Mouse (Mus musculus) MEL (cell line): ENCODE measurements around the gene Efcab2. TPM values are rescaled to one million over a fixed set of nuclear protein-coding genes. Genes with fewer than 3 reads are reported as not detected.
A peak's percentile ranks its signal among the peaks of the same experiment; 100 is the strongest.

Source experiments
- DNase-seq: peaks from one replicate; pipeline ENCODE4 v3.0.0; 2011; ENCODE audit warnings: low read depth, low spot score
- H3K27ac ChIP-seq: 2 replicates; pipeline ENCODE4 v1.5.1; 2012; ENCODE audit warnings: low read depth, mild to moderate bottlenecking, control low read depth, low read length, moderate library complexity; ENCODE audit not compliant: control insufficient read depth
- H3K27me3 ChIP-seq, 2 experiments: fragments of 150-350 bp in 1 of 2; sonication (generic) in 1 of 2; 2 replicates each; pipeline ENCODE4 v1.6.1; 2012; ENCODE audit warnings: low read length in 2 of 2, mild to moderate bottlenecking in 2 of 2, improper control_type of control experiment in 1 of 2, moderate library complexity in 1 of 2; ENCODE audit not compliant: insufficient read depth in 2 of 2, control insufficient read depth in 1 of 2
- H3K36me3 ChIP-seq, 2 experiments: 2 replicates each; pipeline ENCODE4 v1.6.1; 2012 to 2014; ENCODE audit warnings: low read length in 2 of 2, improper control_type of control experiment in 1 of 2, inconsistent platforms in 1 of 2, mild to moderate bottlenecking in 1 of 2; ENCODE audit not compliant: insufficient read depth in 2 of 2, control insufficient read depth in 1 of 2
- H3K4me1 ChIP-seq, 2 experiments: fragments of 150-350 bp in 1 of 2; sonication (generic) in 1 of 2; 2 replicates each; pipeline ENCODE4 v1.6.1; 2012; ENCODE audit warnings: low read length in 2 of 2, improper control_type of control experiment in 1 of 2, mild to moderate bottlenecking in 1 of 2; ENCODE audit not compliant: insufficient read depth in 2 of 2, control insufficient read depth in 1 of 2
- H3K4me3 ChIP-seq, 2 experiments: fragments of 150-350 bp in 1 of 2; sonication (generic) in 1 of 2; 2 replicates each; pipeline ENCODE4 v1.5.1; 2012; ENCODE audit warnings: low read depth in 2 of 2, low read length in 2 of 2, mild to moderate bottlenecking in 2 of 2, moderate library complexity in 2 of 2, control low read depth in 1 of 2, improper control_type of control experiment in 1 of 2; ENCODE audit not compliant: control insufficient read depth in 1 of 2, insufficient read depth in 1 of 2
- H3K79me2 ChIP-seq: 2 replicates; pipeline ENCODE4 v1.6.1; 2012; ENCODE audit warnings: mild to moderate bottlenecking, low read length, moderate library complexity; ENCODE audit not compliant: control insufficient read depth, poor library complexity, insufficient read depth
- H3K9ac ChIP-seq: 2 replicates; pipeline ENCODE4 v1.6.1; 2012; ENCODE audit warnings: low read depth, mild to moderate bottlenecking, control low read depth, low read length, moderate library complexity; ENCODE audit not compliant: control insufficient read depth, poor library complexity, severe bottlenecking
- H3K9me3 ChIP-seq: fragments of 150-350 bp; sonication (generic); replicated peaks from 2 replicates; pipeline ENCODE4 v1.6.1; 2012; ENCODE audit warnings: mild to moderate bottlenecking, low read length, improper control_type of control experiment, moderate library complexity; ENCODE audit not compliant: insufficient read depth
- CHD1 ChIP-seq: IDR thresholded peaks from 2 replicates; pipeline ENCODE4 v1.6.1; 2012; ENCODE audit warnings: low read depth, mild to moderate bottlenecking, inconsistent platforms, low read length, improper control_type of control experiment
- CHD2 ChIP-seq: IDR thresholded peaks from 2 replicates; pipeline ENCODE4 v1.6.1; 2011; ENCODE audit warnings: low read length, improper control_type of control experiment
- CTCF ChIP-seq, 3 experiments: IDR thresholded peaks in 2 of 3; conservative IDR thresholded peaks in 1 of 3; 2 replicates each; pipeline ENCODE4 v1.5.1; 2011 to 2012; ENCODE audit warnings: low read length in 3 of 3, low read depth in 2 of 3, mild to moderate bottlenecking in 2 of 3, improper control_type of control experiment in 1 of 3, inconsistent platforms in 1 of 3, mixed read lengths in 1 of 3, moderate library complexity in 1 of 3; ENCODE audit not compliant: control insufficient read depth in 1 of 3, insufficient read depth in 1 of 3, poor library complexity in 1 of 3, severe bottlenecking in 1 of 3
- EP300 ChIP-seq, 2 experiments: IDR thresholded peaks; 2 replicates each; pipeline ENCODE4 v1.6.1; 2011; ENCODE audit warnings: improper control_type of control experiment in 2 of 2, low read length in 2 of 2, low read depth in 1 of 2, mild to moderate bottlenecking in 1 of 2
- ETS1 ChIP-seq: IDR thresholded peaks from 2 replicates; pipeline ENCODE4 v1.6.1; 2012; ENCODE audit warnings: low read depth, mild to moderate bottlenecking, inconsistent platforms, low read length, improper control_type of control experiment, moderate library complexity
- GABPA ChIP-seq: IDR thresholded peaks from 2 replicates; pipeline ENCODE4 v1.6.1; 2012; ENCODE audit warnings: low read depth, mild to moderate bottlenecking, inconsistent platforms, low read length, improper control_type of control experiment, moderate library complexity
- GATA1 ChIP-seq: IDR thresholded peaks from 2 replicates; pipeline ENCODE4 v1.6.1; 2011; ENCODE audit warnings: low read depth, low read length, improper control_type of control experiment
- HCFC1 ChIP-seq: IDR thresholded peaks from 2 replicates; pipeline ENCODE4 v1.6.1; 2012; ENCODE audit warnings: low read depth, mild to moderate bottlenecking, inconsistent platforms, low read length, improper control_type of control experiment, moderate library complexity
- JUND ChIP-seq: IDR thresholded peaks from 2 replicates; pipeline ENCODE4 v1.6.1; 2011; ENCODE audit warnings: low read depth, mild to moderate bottlenecking, improper control_type of control experiment, low read length
- KAT2A ChIP-seq: conservative IDR thresholded peaks from 2 replicates; pipeline ENCODE4 v1.6.1; 2012; ENCODE audit warnings: low read depth, low read length, improper control_type of control experiment, inconsistent platforms
- MAFK ChIP-seq: IDR thresholded peaks from 2 replicates; pipeline ENCODE4 v1.6.1; 2011; ENCODE audit warnings: low read depth, mild to moderate bottlenecking, low read length, improper control_type of control experiment, borderline replicate concordance
- MAX ChIP-seq: IDR thresholded peaks from 2 replicates; pipeline ENCODE4 v1.6.1; 2011; ENCODE audit warnings: low read length, improper control_type of control experiment
- MAZ ChIP-seq: IDR thresholded peaks from 2 replicates; pipeline ENCODE4 v1.6.1; 2012; ENCODE audit warnings: low read depth, mild to moderate bottlenecking, inconsistent platforms, low read length, improper control_type of control experiment
- MEF2A ChIP-seq: IDR thresholded peaks from 2 replicates; pipeline ENCODE4 v1.6.1; 2014; ENCODE audit warnings: low read depth, mild to moderate bottlenecking, inconsistent platforms, low read length, improper control_type of control experiment; ENCODE audit not compliant: poor library complexity, insufficient replicate concordance, severe bottlenecking; ENCODE audit errors: extremely low read depth
- MYB ChIP-seq: IDR thresholded peaks from 2 replicates; pipeline ENCODE4 v1.6.1; 2011; ENCODE audit warnings: mild to moderate bottlenecking, low read depth, low read length, improper control_type of control experiment
- NELFE ChIP-seq: IDR thresholded peaks from 2 replicates; pipeline ENCODE4 v1.6.1; 2011; ENCODE audit warnings: low read depth, low read length, improper control_type of control experiment
- POLR2A ChIP-seq, 2 experiments: IDR thresholded peaks; 2 replicates each; pipeline ENCODE4 v1.6.1; 2011 to 2012; ENCODE audit warnings: low read length in 2 of 2, mild to moderate bottlenecking in 2 of 2, control low read depth in 1 of 2, improper control_type of control experiment in 1 of 2, low read depth in 1 of 2, moderate library complexity in 1 of 2; ENCODE audit not compliant: control insufficient read depth in 1 of 2, insufficient read depth in 1 of 2, poor library complexity in 1 of 2
- POLR2AphosphoS2 ChIP-seq: IDR thresholded peaks from 2 replicates; pipeline ENCODE4 v1.6.1; 2011; ENCODE audit warnings: low read length, improper control_type of control experiment
- POLR2AphosphoS5 ChIP-seq: IDR thresholded peaks from 2 replicates; pipeline ENCODE4 v1.6.1; 2012; ENCODE audit warnings: low read depth, borderline replicate concordance, mild to moderate bottlenecking, inconsistent platforms, low read length, moderate library complexity, mixed read lengths
- RAD21 ChIP-seq: IDR thresholded peaks from 2 replicates; pipeline ENCODE4 v1.6.1; 2011; ENCODE audit warnings: mild to moderate bottlenecking, low read depth, low read length, improper control_type of control experiment
- RCOR1 ChIP-seq: IDR thresholded peaks from 2 replicates; pipeline ENCODE4 v1.6.1; 2012; ENCODE audit warnings: low read depth, mild to moderate bottlenecking, inconsistent platforms, low read length, improper control_type of control experiment
- SIN3A ChIP-seq: IDR thresholded peaks from 2 replicates; pipeline ENCODE4 v1.6.1; 2012; ENCODE audit warnings: low read length, improper control_type of control experiment, inconsistent platforms
- SMC3 ChIP-seq: IDR thresholded peaks from 2 replicates; pipeline ENCODE4 v1.6.1; 2011; ENCODE audit warnings: low read depth, low read length, improper control_type of control experiment
- TCF12 ChIP-seq: IDR thresholded peaks from 2 replicates; pipeline ENCODE4 v1.6.1; 2014; ENCODE audit warnings: low read depth, mild to moderate bottlenecking, inconsistent platforms, low read length, improper control_type of control experiment, moderate library complexity
- UBTF ChIP-seq: IDR thresholded peaks from 2 replicates; pipeline ENCODE4 v1.6.1; 2012; ENCODE audit warnings: low read depth, mild to moderate bottlenecking, inconsistent platforms, low read length, improper control_type of control experiment, moderate library complexity, borderline replicate concordance; ENCODE audit not compliant: insufficient read depth
- USF1 ChIP-seq: IDR thresholded peaks from 2 replicates; pipeline ENCODE4 v1.6.1; 2014; ENCODE audit warnings: low read depth, mild to moderate bottlenecking, inconsistent platforms, low read length, improper control_type of control experiment, moderate library complexity
- USF2 ChIP-seq, 2 experiments: IDR thresholded peaks; 2 replicates each; pipeline ENCODE4 v1.6.1; 2011 to 2012; ENCODE audit warnings: improper control_type of control experiment in 2 of 2, low read length in 2 of 2, borderline replicate concordance in 1 of 2, inconsistent platforms in 1 of 2, low read depth in 1 of 2, mild to moderate bottlenecking in 1 of 2; ENCODE audit not compliant: insufficient read depth in 1 of 2
- ZC3H11A ChIP-seq: IDR thresholded peaks from 2 replicates; pipeline ENCODE4 v1.6.1; 2012; ENCODE audit warnings: low read depth, mild to moderate bottlenecking, inconsistent platforms, low read length, improper control_type of control experiment
- ZKSCAN1 ChIP-seq: IDR thresholded peaks from 2 replicates; pipeline ENCODE4 v1.6.1; 2012; ENCODE audit warnings: low read depth, mild to moderate bottlenecking, inconsistent platforms, low read length, improper control_type of control experiment, moderate library complexity
- ZMIZ1 ChIP-seq: IDR thresholded peaks from 2 replicates; pipeline ENCODE4 v1.6.1; 2012; ENCODE audit warnings: low read depth, mild to moderate bottlenecking, inconsistent platforms, low read length, improper control_type of control experiment, moderate library complexity
- ZNF384 ChIP-seq: IDR thresholded peaks from 2 replicates; pipeline ENCODE4 v1.6.1; 2012; ENCODE audit warnings: low read depth, mild to moderate bottlenecking, inconsistent platforms, low read length, improper control_type of control experiment
- polyA plus RNA-seq, 2 experiments: library from polyadenylated mRNA; stranded (reverse) in 1 of 2; unstranded in 1 of 2; fragments of >175 nt in 1 of 2; fragments of >200 nt in 1 of 2; gene quantifications; 2 replicates each; pipeline versions ENCODE4 v1.2.1 to v1.2.4; 2012; ENCODE audit warnings: low replicate concordance in 2 of 2, low read depth in 1 of 2; ENCODE audit not compliant: insufficient read length in 2 of 2, insufficient read depth in 1 of 2, missing spikeins in 1 of 2
- total RNA-seq: library from RNA; depleted of rRNA; stranded (reverse); fragments of 300-350 nt; gene quantifications from 2 replicates; pipeline ENCODE4 v1.2.3, GENCODE M21; 2012

The Efcab2 gene
- total and polyA plus RNA-seq, 3 experiments: 0.85 to 3.2 TPM; not detected in 1

DNA sequence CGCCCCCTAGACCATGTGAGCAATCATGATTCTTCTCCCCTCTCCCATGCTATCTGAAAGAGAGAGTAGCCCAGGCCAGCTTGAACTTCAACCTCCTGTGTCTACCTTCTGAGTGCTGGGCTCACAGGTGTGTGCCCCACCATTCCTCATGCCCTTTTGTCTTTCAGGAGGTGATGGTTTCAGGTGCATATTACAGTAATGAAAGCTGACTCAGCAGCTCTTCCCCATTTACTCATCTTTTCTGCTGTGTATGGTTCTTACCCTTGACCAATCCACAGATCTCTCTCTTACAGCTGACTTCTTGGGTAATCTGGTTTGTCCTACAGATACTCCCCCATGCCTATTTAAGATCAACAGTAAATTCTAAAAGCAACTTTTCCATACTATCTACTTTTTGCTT lies 26.7 kb upstream of the Efcab2 start:
- Histone ChIP-seq H3K9me3 (no peaks in the 10 kb centered on the region), H3K79me2 (no peaks in the 10 kb centered on the region), H3K4me3 (no peak overlapping the region), H3K4me1 (peaks cover 3 to 6% of the 10 kb centered on the region in 2 experiments; a peak in 3 of 4 replicates), H3K27ac (no peak overlapping the region), H3K36me3 (peaks cover 0 to 11% of the 10 kb centered on the region in 2 experiments; a peak in 2 of 4 replicates), H3K9ac (no peak overlapping the region), H3K27me3 (no peaks in the 10 kb centered on the region)
- TF ChIP-seq EP300 (IDR thresholded peaks at IDR 0.05; ENCODE audit: low read depth in 1 of 2, low read length in 2 of 2) (no peak), SMC3 (no peak), USF1 (no peak), MEF2A (no peak), RAD21 (no peak), ZKSCAN1 (no peak), MAFK (peak; percentile 56; the same call in 1 of the 2 replicates)
- DNase-seq: no peak

DNA sequence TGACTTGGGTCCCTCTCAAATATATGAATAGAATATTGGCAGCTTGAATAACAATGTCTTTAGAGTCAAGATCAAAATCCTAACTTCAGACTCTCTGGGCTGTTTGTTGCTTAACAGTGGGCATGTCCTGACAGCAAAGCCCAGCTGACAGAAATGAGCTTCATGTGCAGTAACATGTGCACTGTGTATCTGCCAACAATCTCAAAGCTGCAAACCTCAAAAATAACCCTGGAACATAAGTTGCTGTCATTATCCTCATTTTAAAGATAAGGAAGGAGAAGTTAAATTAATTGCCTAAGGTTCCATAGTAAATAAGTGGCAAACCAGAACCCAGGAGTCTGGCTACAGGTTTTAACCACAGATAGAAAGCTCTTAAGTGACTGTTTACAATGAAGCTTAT lies 23.7 kb upstream of the Efcab2 start:
- Histone ChIP-seq H3K4me1 (peaks cover 3 to 6% of the 10 kb centered on the region in 2 experiments; a peak in 3 of 4 replicates), H3K9ac (no peak overlapping the region), H3K9me3 (no peaks in the 10 kb centered on the region)
- peak; percentile 88 for TF ChIP-seq RCOR1
- no peak for TF ChIP-seq USF1
- TF ChIP-seq JUND: no peak
- TF ChIP-seq ZNF384: no peak
- no peak for TF ChIP-seq SMC3
- peak; percentile 73 for TF ChIP-seq MAX
- TF ChIP-seq POLR2AphosphoS5: no peak
- no peak for TF ChIP-seq NELFE
- TF ChIP-seq CTCF (IDR thresholded peaks at IDR 0.05 in 2 of 3, conservative IDR thresholded peaks at IDR 0.05 in 1 of 3; ENCODE audit: control insufficient read depth in 1 of 3, insufficient read depth in 1 of 3, low read depth in 2 of 3, low read length in 3 of 3, poor library complexity in 1 of 3, severe bottlenecking in 1 of 3): no peak
- no peak for TF ChIP-seq POLR2AphosphoS2
- TF ChIP-seq TCF12: no peak
- TF ChIP-seq MYB: no peak
- TF ChIP-seq ZMIZ1: no peak
- TF ChIP-seq GABPA: no peak
- TF ChIP-seq SIN3A: peak; percentile 79
- TF ChIP-seq MAZ: no peak
- no peak for TF ChIP-seq ZC3H11A
- no peak for TF ChIP-seq UBTF
- peak; percentile 70; the same call in 1 of the 2 replicates for TF ChIP-seq GATA1
- TF ChIP-seq CHD1: no peak
- no peak for TF ChIP-seq MEF2A
- no peak; the same call in 1 of the 2 replicates for TF ChIP-seq HCFC1
- TF ChIP-seq CHD2: no peak
- no peak for TF ChIP-seq ZKSCAN1
- TF ChIP-seq MAFK: peak; percentile 50; the same call in 1 of the 2 replicates
- no peak for TF ChIP-seq POLR2A (IDR thresholded peaks at IDR 0.05; ENCODE audit: control insufficient read depth in 1 of 2, insufficient read depth in 1 of 2, low read depth in 1 of 2, low read length in 2 of 2, poor library complexity in 1 of 2)
- no peak for TF ChIP-seq USF2 (IDR thresholded peaks at IDR 0.05; ENCODE audit: borderline replicate concordance in 1 of 2, insufficient read depth in 1 of 2, low read depth in 1 of 2, low read length in 2 of 2)
- TF ChIP-seq KAT2A: no peak
- no peak for TF ChIP-seq RAD21
- TF ChIP-seq ETS1: peak; percentile 82

More for the DNA sequence above, 23.7 kb upstream of the Efcab2 start:
- Histone ChIP-seq H3K79me2 (no peaks in the 10 kb centered on the region), H3K27me3 (no peaks in the 10 kb centered on the region), H3K4me3 (no peak overlapping the region), H3K36me3 (peaks cover 0 to 11% of the 10 kb centered on the region in 2 experiments; a peak in 2 of 4 replicates), H3K27ac (no peak overlapping the region)
- peak; percentile 58 for DNase-seq
